Mouse (Mus musculus): ENCODE results near the gene Bcas1.

GRCm38 (mm10) chr2:170388320-170388719 is 39.3 kb downstream of the Bcas1 start:
- TF ChIP-seq EP300 (IDR thresholded peaks at IDR 0.05; ENCODE audit: insufficient read depth, low read depth, low read length) (no peak), CTCF (IDR thresholded peaks at IDR 0.05; ENCODE audit: low read depth, low read length) (no peak), POLR2A (IDR thresholded peaks at IDR 0.05; ENCODE audit: insufficient read depth, low read length) (no peak)
